Mouse (Mus musculus) retina, postnatal 7 days (tissue): ENCODE results near the gene Slc36a1.

Experiments
- DNase-seq: peaks from one replicate; pipeline ENCODE4 v3.0.0-alpha.2; 2012; ENCODE audit warnings: low read depth, low spot score

Slc36a1 gene

DNA sequence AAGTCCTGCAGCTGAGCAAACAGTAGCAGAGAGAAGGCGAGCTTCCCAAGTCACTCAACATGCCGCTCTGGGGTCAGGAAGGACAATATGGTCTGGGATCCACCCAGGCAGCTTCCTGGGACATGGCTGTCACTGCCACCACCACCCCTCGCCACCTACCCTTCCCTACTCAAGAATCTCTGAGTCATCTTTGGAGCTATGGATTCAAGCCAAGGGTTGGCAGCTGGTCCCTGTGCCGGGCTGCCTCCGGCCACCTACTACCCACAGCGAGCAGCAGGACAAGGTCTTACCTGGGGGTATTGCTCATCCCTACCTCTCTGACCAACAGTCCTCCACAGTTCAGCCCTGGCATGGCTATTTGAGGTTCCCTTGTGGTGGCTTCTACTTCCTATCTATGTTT lies 70.6 kb downstream of the Slc36a1 start:
- no peak for DNase-seq
